Mouse (Mus musculus) spleen, adult 10 weeks (tissue): Measurements from ENCODE around the gene Aurkaip1. TPM values are rescaled to one million over a fixed set of nuclear protein-coding genes. Genes with fewer than 3 reads are reported as not detected.

ENCODE experiments used
- polyA plus RNA-seq: library from polyadenylated mRNA; stranded (reverse); fragments of 350-450 nt; fragmentation: Illumina TruSeq; extraction: RNeasy Lipid Tissue Mini Kit (QIAGEN cat#74804); gene quantifications from one replicate; pipeline ENCODE4 v1.2.3, GENCODE M21; 2015; ENCODE audit warnings: low replicate concordance; ENCODE audit not compliant: insufficient read depth

Gene Aurkaip1
- polyA plus RNA-seq, result 43.8 TPM

DNA sequence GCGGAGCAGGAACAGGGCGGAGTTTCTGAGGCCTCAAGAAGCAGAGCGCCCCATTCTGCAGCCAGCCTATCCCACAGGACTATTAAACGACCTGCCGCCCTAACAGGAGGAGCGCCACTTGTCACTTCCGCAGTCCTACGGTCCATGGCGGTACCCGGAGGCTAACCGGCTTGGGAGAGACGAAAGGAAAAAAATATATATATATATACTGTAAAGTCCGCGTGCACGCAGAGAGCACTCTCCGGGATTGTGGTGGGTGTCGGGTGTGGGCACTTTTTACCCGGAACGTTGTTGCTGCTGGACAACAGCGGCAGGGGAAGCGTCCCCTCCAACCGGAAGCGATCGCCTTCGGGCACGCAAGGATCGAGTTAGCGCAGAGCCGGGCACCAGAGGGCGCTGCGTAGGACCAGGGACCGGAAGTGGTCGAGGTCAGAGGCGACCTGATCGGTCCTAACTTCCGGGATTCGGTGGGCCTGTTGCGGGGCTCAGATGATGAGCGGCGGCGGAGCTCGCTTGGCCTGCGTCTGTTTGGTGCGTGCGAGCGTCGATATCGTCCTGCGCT lies at the start of gene Aurkaip1:
Gene Aurkaip1 (plus strand): TSS at position 68 of the 562 bp plus-strand sequence.

GRCm38 (mm10) chr4:155785819-155786218 lies 45.3 kb upstream of the Aurkaip1 start, which contains the start of gene Tmem88b:
Gene Tmem88b (minus strand): TSS chr4:155785874.

GRCm38 (mm10) chr4:155790021-155790489 lies 41.0 kb upstream of the Aurkaip1 start, which contains the start of gene Ankrd65:
Gene Ankrd65 (plus strand): TSS chr4:155790439.

DNA sequence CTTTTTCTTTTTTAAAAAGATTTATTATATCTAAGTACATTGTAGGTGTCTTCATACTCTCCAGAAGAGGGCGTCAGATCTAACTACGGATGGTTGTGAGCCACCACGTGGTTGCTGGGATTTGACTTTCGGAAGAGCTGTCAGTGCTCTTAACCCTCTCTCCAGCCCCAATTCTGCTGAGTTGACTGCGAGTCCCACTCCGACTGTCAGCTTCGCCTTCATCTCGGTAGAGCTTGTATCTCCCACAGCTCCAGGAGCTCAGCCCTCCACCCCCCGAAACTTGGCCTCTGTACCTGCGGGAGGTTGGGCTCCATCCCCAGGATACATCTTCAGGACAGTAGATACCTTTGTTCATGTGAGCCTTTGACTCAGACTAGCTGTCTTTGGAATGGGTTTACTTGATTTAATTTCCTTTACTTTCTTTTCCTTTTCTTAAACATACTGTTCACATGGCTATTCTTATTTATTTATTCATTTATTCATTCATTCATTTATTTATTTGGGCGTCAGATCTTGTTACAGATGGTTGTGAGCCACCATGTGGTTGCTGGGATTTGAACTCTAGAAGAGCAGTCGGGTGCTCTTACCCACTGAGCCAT lies 28.2 kb upstream of the Aurkaip1 start, which contains the start of gene Mrpl20:
Gene Mrpl20 (plus strand): TSS at position 138 of the 599 bp plus-strand sequence.

DNA sequence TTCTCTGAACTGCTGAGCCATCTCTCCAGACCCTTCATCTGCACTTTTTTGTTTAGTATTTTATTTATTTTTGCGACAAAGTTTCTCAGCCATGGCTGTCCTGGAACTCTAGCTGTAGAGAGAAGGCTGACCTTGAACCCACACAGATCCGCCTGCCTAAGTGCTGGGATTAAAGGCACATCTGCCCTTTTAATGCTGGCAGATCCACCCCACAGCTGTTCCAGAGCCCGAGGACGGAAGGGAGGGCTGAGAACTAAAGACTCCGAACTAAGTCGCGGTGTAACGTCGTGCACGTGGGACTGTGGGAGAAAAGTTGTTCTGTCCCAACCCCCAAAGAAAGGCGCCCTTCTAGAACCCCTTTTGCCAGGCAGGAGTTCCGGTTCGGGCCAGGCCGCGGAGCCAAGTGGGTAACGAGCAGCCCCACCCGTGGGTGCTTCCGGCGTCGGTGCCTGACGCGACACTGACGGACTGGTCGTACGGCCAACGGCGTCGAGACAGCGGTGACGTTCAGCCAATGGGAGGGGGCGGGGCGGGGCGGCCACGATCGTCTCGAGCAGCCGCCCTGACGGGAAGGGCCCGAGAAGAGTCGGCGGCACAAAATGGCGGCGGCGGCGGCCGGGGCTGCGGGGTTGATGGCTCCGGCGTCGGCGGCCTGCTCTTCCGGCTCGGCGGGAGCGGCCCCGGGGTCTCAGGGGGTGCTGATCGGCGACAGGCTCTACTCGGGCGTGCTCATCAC lies 19.0 kb upstream of the Aurkaip1 start, which contains the start of gene Ccnl2:
Gene Ccnl2 (plus strand): TSS at position 561 of the 736 bp plus-strand sequence.

GRCm38 (mm10) chr4:155839483-155839910 lies 8.4 kb downstream of the Aurkaip1 start, which contains the start of gene Mxra8:
Gene Mxra8 (plus strand): TSS chr4:155839680.

GRCm38 (mm10) chr4:155846871-155847578 lies 16.0 kb downstream of the Aurkaip1 start, which contains the start of gene Dvl1:
Gene Dvl1 (plus strand): TSS chr4:155847402.

GRCm38 (mm10) chr4:155863001-155863400 lies 31.9 kb downstream of the Aurkaip1 start, which contains the start of gene Tas1r3:
Gene Tas1r3 (minus strand): TSS chr4:155863362.

GRCm38 (mm10) chr4:155869317-155870033 lies 38.4 kb downstream of the Aurkaip1 start, which contains the start of the genes Cptp and Ints11:
Gene Cptp (minus strand): TSS chr4:155869440.
Gene Ints11 (plus strand): TSS chr4:155869546.

Other genes with a start within 250 kb of the Aurkaip1 start
- 17.5 TPM for gene Slc35e2, start 229.9 kb upstream of the Aurkaip1 start, polyA plus RNA-seq
- 181 TPM for gene Cdk11b, start 206.4 kb upstream of the Aurkaip1 start, polyA plus RNA-seq
- not detected for gene Gm10563, start 185.9 kb upstream of the Aurkaip1 start, polyA plus RNA-seq
- gene Mmp23, start 177.9 kb upstream of the Aurkaip1 start, polyA plus RNA-seq, result 16.7 TPM
- 9.6 TPM for gene Mib2, start 162.1 kb upstream of the Aurkaip1 start, polyA plus RNA-seq
- 2.5 TPM for gene Fndc10, start 136.9 kb upstream of the Aurkaip1 start, polyA plus RNA-seq
- gene Ssu72, start 126.5 kb upstream of the Aurkaip1 start, polyA plus RNA-seq, result 94.7 TPM
- gene Tmem240, start 96.5 kb upstream of the Aurkaip1 start, polyA plus RNA-seq, result 0.23 TPM
- gene Atad3a, start 70.2 kb upstream of the Aurkaip1 start, polyA plus RNA-seq, result 36.8 TPM
- 4.0 TPM for gene Vwa1, start 56.6 kb upstream of the Aurkaip1 start, polyA plus RNA-seq
- 0.36 TPM for gene Tmem88b, start 45.4 kb upstream of the Aurkaip1 start, polyA plus RNA-seq
- not detected for gene Ankrd65, start 40.8 kb upstream of the Aurkaip1 start, polyA plus RNA-seq
- gene Mrpl20, start 28.4 kb upstream of the Aurkaip1 start, polyA plus RNA-seq, result 90.9 TPM
- 184 TPM for gene Ccnl2, start 18.8 kb upstream of the Aurkaip1 start, polyA plus RNA-seq
- gene Mxra8, start 8.4 kb downstream of the Aurkaip1 start, polyA plus RNA-seq, result 84.4 TPM
- gene Dvl1, start 16.1 kb downstream of the Aurkaip1 start, polyA plus RNA-seq, result 13.7 TPM
- 0.52 TPM for gene Tas1r3, start 32.1 kb downstream of the Aurkaip1 start, polyA plus RNA-seq
- 5.6 TPM for gene Cptp, start 38.2 kb downstream of the Aurkaip1 start, polyA plus RNA-seq
- 31.0 TPM for gene Ints11, start 38.3 kb downstream of the Aurkaip1 start, polyA plus RNA-seq
- gene Pusl1, start 60.5 kb downstream of the Aurkaip1 start, polyA plus RNA-seq, result 12.9 TPM
- 11.1 TPM for gene Acap3, start 60.5 kb downstream of the Aurkaip1 start, polyA plus RNA-seq
- gene Ube2j2, start 112.6 kb downstream of the Aurkaip1 start, polyA plus RNA-seq, result 75.5 TPM
- gene C1qtnf12, start 131.0 kb downstream of the Aurkaip1 start, polyA plus RNA-seq, result 14.8 TPM
- 4.0 TPM for gene B3galt6, start 161.4 kb downstream of the Aurkaip1 start, polyA plus RNA-seq
- 176 TPM for gene Sdf4, start 161.6 kb downstream of the Aurkaip1 start, polyA plus RNA-seq
- gene Tnfrsf4, start 182.6 kb downstream of the Aurkaip1 start, polyA plus RNA-seq, result 11.0 TPM
- 10.7 TPM for gene Tnfrsf18, start 194.9 kb downstream of the Aurkaip1 start, polyA plus RNA-seq
- gene Ttll10, start 228.1 kb downstream of the Aurkaip1 start, polyA plus RNA-seq, result not detected